Mouse (Mus musculus): ENCODE results near the gene Dlg2.
A peak's percentile ranks its signal among the peaks of the same experiment; 100 is the strongest.

Dlg2 gene

DNA sequence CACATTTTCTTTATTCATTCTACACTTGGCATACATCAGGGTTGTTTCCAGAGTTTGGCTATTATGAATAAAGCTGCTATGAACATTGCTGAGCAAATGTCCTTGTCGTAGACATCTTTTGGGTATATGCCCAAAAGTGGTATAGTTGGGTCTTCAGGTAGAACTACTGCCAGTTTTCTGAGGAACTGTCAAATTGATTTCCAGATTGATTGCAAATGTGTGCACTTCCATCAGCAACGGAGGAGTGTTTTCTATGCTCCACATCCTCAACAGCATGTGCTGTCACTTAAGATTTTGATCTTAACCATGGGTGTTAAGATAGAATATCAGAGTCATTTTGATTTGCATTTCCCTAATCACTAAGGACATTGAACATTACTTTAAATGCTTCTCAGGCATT lies 1486.5 kb downstream of the Dlg2 start:
- no peak for DNase-seq

GRCm38 (mm10) chr7:91972970-91973369 lies 1496.5 kb downstream of the Dlg2 start:
- DNase-seq, result no peak

- DNase-seq, result no peak
Measured at GRCm38 (mm10) chr7:92003769-92004455, 1527.4 kb downstream of the Dlg2 start.

GRCm38 (mm10) chr7:92005681-92006425 lies 1529.4 kb downstream of the Dlg2 start:
- DNase-seq, result no peak

DNA sequence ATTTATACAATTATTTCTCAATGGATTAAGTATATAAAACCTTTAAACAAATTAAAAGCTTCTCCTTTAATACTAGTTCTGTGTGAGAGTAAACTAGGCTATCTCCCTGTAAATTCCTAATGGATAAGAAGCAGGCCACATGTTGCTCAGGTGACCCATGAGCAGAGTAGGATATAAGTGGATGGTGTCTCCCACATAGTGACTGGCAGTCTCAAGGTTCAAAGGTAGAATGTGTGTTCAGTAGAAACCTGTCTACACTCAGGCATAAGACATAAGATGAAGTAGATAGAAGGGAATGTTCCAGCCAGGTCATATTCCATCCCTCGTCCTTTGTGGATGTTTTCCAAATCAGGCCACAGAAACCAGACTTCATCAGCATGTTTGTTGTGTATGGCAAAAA lies 1532.2 kb downstream of the Dlg2 start:
- no peak for DNase-seq

DNA sequence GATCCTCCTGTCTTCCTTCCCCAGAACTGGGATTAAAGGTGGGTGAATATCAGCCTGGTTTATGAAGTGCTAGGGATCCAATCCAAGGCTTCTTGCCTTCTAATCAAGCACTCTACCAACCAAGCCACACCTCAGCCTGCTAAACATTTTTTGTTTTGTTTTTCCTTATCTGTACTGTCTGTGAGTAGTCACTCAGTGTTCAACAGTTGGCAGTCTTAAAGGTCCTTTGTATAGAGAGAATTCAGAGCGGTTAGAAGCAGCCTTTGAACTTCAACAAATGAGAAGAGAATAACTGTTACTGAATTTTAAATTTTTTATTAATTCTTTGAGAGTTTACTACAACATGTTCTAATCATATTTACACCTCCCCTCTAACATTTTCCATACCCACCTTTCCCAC lies 1548.5 kb downstream of the Dlg2 start:
- no peak for DNase-seq

GRCm38 (mm10) chr7:92025465-92026056 lies 1549.1 kb downstream of the Dlg2 start:
- no peak for DNase-seq

- DNase-seq, result peak; percentile 62
Measured at GRCm38 (mm10) chr7:92027049-92027448, 1550.6 kb downstream of the Dlg2 start.

GRCm38 (mm10) chr7:92034256-92034655 lies 1557.8 kb downstream of the Dlg2 start:
- no peak for DNase-seq

DNA sequence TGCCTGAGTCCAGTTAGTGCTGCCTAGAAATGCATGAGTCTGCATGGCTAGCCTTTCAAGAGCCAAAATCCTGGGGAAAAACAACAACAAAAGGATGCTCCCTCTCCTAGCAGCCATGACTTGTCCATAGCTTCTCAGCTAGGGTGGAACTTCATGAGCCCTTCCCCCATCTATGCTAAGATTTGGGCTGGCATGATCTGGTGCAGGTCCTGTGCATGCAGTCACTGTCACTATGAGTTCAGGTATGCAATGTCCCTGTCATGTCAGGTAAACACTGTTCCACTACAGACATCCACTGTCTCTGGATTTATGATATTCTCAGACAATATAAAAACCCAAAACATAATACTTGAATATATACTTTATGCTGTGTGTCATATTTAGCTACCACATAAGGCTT lies 1563.7 kb downstream of the Dlg2 start:
- DNase-seq, result no peak

GRCm38 (mm10) chr7:92040785-92041411 lies 1564.4 kb downstream of the Dlg2 start:
- no peak for DNase-seq

GRCm38 (mm10) chr7:92044966-92045365 lies 1568.5 kb downstream of the Dlg2 start:
- no peak for DNase-seq

DNA sequence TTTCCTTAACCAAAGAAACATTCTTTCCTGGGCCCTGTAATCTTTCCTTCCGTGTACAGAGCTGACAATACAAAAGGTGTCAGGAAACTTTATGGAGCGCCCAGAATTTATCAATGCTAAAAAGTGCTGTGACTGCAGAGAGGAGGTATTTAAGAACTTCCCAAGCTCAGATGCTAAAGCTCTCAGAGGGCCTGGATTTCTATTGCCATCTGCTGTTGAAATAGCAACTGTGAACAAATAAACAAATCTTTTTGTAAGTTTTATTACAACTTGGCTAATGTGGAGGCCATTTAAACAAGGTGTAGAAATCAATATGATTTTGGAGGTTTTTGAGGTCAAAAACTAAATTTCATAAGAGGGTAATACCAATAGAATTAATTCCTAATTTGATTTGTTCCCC lies 1570.8 kb downstream of the Dlg2 start:
- no peak for DNase-seq

DNA sequence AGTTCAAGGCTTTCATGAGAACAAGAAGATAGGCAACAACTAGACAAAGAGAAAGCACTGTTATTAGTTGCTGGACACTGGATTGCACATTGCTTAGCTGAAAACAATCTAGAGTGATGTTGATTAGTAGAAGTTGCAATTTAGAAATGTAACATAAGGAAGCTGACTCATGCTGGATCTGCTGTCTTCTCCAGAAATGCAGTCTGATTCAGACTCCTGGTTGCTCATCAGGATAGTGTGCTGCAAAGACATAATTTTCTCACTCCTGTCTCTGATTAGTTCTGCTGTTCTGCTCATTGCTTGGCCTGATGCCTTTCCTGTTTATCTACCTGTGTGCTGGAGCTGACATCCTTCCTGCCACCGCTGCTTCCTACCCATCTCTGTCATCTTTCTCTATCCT lies 1572.4 kb downstream of the Dlg2 start:
- no peak for DNase-seq

GRCm38 (mm10) chr7:92066851-92067250 lies 1590.4 kb downstream of the Dlg2 start:
- DNase-seq, result no peak

DNA sequence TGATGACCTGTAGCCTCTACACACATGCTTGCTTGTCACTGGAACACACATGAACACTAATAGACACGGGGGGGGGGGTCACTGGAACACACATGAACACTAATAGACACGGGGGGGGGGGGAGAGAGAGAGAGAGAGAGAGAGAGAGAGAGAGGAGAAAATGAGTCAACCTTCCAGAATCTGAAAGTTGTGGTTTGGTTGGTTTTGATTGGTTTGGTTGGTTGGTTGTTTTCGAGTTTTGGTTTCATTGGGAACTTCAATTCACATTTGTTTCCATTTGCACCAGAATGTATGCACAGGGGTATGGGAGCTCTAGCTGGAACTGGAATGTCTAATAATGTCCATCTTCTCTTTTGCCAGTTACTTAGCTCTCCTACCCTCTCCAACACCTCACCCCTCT lies 1611.0 kb downstream of the Dlg2 start:
- DNase-seq, result no peak

DNA sequence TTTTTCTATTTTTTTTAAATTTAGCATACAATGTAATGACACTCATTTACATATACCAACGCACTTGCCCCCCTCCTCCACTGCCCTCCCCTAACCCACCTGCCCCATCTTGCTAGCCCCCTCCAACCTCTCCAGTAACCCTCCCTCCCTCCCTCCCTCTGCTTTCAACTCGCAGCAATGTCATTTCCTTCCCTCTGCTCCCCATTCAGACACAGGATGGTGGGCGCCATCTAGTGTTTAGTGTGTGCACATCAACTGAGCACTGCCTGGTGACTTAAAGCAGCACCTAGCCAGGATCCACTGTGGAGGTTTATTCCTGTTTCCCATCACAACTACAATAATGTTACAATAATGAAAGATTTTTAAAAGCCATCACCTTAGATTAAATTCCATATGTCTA lies 1617.4 kb downstream of the Dlg2 start:
- peak; percentile 47 for DNase-seq

GRCm38 (mm10) chr7:92095198-92095597 lies 1618.7 kb downstream of the Dlg2 start:
- no peak for DNase-seq

- DNase-seq, result no peak
Measured at GRCm38 (mm10) chr7:92100847-92101246, 1624.4 kb downstream of the Dlg2 start.

- peak; percentile 33 for DNase-seq
Measured at GRCm38 (mm10) chr7:92102892-92103543, 1626.5 kb downstream of the Dlg2 start.

- DNase-seq, result no peak
Measured at GRCm38 (mm10) chr7:92105477-92105876, 1629.0 kb downstream of the Dlg2 start.

GRCm38 (mm10) chr7:92105956-92106355 lies 1629.5 kb downstream of the Dlg2 start:
- no peak for DNase-seq

DNA sequence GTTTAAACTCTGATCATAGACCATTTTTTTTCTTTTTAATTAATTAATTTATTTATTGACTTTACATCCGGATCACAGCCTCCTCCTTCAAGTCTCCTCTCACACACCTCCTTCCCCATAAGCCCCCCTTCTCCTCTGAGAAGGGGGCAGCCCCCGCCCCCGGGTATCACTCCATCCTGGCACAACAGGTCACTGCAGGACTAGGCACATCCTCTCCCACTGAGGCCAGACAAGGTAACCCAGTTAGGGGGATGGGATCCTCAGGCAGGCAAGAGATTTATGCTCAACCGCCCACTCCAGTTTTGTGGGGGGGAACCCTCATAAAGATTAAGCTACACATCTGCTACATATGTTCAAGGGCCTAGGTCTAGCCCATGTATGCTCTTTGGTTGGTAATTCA lies 1636.6 kb downstream of the Dlg2 start:
- no peak for DNase-seq

Measured in lung, postnatal 14 days (tissue).